Mouse (Mus musculus) monocyte, adult 5-6 weeks (primary cell): ENCODE data around the gene Arhgef9. TPM values are rescaled to one million over a fixed set of nuclear protein-coding genes. Genes with fewer than 3 reads are reported as not detected.

Experiments
- ATAC-seq: fragments of 153-309, 156-312 bp; replicated peaks from 2 replicates; pipeline ENCODE4 v1.8.0; 2017; ENCODE audit warnings: mild to moderate bottlenecking; ENCODE audit not compliant: low TSS enrichment, insufficient number of reproducible peaks, severe bottlenecking, poor library complexity, low FRiP score
- total RNA-seq: library from RNA; stranded (forward); fragments of 200-1000, 200-491, 200-594 nt; gene quantifications from 3 replicates; pipeline ENCODE4 v1.2.3, GENCODE M21; 2017

Arhgef9 gene
- total RNA-seq = 0.53 to 2.9 TPM in 2 of 3 replicates, not detected in the other

- no peak for ATAC-seq
These were observed at the start of gene Arhgef9 for GRCm38 (mm10) chrX:95196104-95196919. TSS of gene Arhgef9 (minus strand) at chrX:95196856.

- no peak for ATAC-seq
These were observed 42.2 kb upstream of the Arhgef9 start for GRCm38 (mm10) chrX:95238896-95239295.

DNA sequence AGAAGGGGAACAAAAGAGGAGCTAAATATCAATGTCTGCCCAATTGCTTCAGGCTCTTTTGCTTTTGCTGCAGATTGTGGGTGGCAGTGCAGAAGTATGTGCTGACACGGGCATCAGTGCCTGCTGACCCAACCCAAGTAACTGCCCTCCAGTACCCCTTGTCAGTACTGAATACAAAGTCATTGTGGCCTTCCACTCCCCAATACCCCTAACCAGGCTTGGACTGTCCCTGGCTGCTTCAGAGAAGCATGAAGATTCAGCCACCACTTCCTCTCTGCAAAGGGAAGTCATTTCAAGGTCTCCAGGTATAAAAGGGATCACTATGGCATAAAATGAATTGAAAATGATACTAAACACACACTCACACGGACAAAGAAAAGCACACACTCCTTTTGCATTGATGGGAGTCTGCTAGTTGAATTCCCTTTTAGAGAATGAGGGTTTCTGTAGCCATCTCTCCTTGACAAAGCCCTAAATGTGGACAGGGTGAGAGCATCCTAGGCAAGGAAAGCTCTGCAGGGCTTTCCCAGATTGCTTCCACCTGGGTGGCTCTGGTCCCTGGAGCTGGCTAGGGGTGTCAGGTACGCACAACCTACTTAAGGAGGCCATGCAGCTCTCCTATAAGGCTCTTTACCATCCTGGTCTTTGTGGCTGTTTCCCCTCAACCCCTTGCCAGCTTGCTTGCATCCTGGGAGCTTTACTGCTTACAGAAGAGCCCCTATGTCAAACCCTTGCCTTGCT is 1.1 kb downstream of the Arhgef9 start:
- ATAC-seq = no peak

DNA sequence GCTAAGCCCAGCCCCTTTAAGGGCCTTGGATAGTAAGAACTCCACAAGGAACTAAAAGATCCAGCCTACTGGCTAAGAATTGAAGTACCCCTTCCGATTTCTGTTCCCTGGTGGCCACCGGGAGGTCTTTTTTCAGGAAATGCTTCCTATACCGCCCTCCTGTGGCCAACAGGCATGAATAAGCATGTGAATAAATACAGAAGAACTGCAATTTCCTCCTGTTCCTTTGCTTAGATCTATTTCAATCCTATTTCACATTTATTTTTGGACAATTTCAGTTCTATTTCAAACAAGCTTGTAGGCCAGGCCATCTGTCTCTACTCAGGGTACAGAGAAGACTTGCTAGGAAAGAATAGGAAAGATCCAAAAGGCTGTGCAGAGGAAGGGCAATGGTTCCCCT is 20.7 kb downstream of the Arhgef9 start:
- ATAC-seq = no peak

DNA sequence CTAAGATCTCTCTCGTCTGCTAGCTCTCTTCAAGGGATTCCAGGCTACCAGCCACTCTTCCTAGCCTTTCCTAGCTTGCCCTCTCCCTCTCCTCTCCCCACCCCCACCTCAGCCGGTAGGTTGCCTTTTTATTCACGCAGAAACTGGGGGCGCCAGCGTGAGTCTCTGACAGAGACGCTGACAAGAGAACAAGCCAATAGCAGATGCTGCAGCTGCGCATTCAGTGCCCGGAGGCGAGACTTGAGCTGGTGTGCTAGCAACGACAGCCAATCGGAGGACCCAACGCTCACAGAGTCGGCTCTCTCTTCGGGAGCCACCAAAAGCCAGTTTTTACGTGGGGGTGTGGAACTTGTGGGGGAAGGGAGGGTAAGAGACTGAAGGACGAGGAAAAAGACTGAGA is 30.3 kb downstream of the Arhgef9 start:
- ATAC-seq = peak; percentile 71; the same call in 1 of the 2 replicates

DNA sequence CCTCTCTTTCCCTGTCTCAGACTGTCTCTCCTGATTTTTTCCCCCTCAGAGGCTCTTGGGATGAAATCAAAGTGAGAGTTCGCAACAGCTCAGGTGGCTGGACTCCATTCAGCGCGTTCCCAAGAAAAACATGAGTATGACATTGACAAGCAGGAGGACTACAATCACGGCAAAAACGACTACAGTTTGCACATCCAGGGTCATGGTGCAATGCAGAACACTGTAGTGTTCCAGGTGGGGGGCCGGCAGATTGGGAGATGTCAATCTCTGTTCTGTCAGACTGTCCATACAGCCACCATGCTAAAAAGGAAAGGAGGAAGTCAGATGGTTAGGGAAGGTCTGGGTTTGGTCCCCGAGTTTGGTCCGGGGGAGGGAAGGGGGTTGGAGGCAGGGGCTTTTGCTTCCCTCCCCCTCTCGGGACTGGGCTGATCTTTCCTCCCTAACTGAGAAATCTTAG is 31.0 kb downstream of the Arhgef9 start:
- no peak for ATAC-seq

GRCm38 (mm10) chrX:95164140-95164539 is 32.5 kb downstream of the Arhgef9 start:
- no peak for ATAC-seq

DNA sequence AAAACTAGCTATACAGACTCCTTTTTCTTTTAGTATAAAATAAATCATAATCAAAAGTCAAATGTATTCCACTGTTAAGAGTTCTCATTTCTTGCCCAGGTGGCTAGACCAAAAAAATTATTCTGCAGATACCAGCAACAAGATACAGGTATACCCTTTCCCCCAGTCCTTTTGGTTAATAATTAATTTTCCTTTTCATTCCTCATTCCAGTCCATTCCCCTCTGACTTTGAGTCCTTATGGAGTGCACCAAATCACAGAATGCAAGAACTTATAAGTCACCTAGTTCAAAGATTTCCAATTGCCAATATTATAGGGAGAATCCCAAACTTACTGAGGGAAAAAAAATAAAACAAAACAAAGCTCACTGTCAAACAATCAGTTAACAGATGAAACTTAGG is 33.2 kb downstream of the Arhgef9 start:
- no peak for ATAC-seq

GRCm38 (mm10) chrX:95156833-95157386 is 39.7 kb downstream of the Arhgef9 start:
- ATAC-seq = no peak

GRCm38 (mm10) chrX:95138636-95139035 is 58.0 kb downstream of the Arhgef9 start:
- ATAC-seq = no peak

DNA sequence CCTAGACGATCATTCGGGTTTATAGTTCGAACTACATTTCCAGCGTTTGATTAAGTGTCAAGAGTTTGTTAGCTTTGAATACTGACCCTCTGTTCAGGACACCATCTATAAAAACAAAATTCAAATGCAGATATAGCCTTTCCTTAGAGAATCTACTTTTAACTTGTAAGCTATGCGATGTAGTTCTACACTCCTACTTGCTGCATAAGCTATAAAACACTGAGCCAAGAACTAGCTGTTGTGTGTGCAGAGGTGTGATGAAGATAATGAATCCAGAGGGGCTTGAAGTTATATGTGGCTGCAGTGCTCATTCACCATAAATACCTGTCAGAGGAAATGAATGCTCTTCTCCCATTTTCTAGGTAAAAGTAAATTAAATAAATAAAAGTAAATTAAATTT is 63.2 kb downstream of the Arhgef9 start:
- ATAC-seq = no peak

GRCm38 (mm10) chrX:95132996-95133395 is 63.7 kb downstream of the Arhgef9 start:
- no peak for ATAC-seq

DNA sequence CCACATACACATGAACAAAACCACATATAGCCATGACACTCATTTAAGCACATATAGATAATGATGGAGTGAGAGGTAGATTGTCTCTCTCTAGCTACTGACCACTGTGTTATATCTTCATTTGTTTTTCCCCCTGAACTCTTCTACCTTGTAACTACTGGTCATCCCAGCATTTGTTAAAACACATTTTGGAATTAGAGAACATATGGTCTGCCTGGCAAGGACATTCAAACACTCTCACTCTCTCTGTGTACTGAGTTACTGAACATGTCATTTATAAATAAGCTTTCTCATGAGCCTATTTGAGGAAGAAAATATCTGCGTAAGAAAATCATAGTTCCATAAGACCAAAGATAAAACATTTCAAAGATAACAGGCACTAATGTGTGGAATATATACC is 64.9 kb downstream of the Arhgef9 start:
- no peak for ATAC-seq

DNA sequence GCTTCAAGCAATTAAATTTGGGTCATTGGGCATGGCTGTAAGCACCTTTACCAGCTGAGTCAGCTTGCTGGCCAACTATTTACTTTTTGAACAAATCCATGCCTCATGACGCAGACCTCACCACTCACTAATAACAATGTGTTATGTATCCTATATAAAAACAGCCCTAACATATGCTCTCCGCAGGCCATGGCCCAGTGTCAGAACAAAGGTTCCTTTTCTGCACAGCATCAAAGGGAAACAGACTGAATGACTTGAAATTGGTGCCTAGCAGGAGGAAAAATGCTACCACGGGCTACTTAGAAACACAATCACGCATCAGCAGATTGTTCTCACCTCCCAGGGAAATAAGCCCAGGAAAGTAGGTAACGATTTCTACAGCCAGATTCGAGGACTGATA is 73.2 kb downstream of the Arhgef9 start:
- ATAC-seq = no peak

- ATAC-seq = no peak
These were observed 92.3 kb downstream of the Arhgef9 start for GRCm38 (mm10) chrX:95104361-95104760.

GRCm38 (mm10) chrX:95087674-95088073 is 109.0 kb downstream of the Arhgef9 start:
- no peak for ATAC-seq

- no peak for ATAC-seq
These were observed 119.5 kb downstream of the Arhgef9 start for GRCm38 (mm10) chrX:95077013-95077699.

GRCm38 (mm10) chrX:95027907-95028306 is 168.7 kb downstream of the Arhgef9 start:
- ATAC-seq = no peak

DNA sequence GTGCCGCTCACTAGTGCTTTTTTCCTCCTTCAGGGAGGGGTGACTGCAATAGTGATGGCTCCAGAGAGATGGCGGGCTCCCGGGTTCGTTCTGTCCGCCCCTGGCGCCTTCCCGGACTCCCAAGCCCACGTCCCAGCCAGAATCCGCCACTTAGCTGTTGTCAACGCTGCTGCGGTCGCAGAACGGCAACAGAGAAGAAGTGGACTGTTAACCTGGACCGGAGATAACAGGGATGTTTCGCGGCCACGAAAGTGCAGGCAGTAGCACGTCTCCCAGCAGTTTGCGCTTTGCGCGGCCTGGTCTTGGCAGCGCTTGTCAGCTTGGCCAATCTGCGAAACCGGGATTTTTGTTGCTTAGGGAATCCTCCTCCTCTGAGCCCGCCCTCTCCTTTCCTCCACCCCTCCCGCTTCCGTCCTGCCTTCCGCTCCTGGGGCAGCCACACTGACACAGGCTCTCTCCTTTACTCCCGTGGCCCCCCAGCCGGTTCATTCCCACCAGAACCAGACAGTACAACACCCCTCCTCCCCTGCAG is 170.2 kb downstream of the Arhgef9 start, which contains the start of gene Spin4:
Gene Spin4 (minus strand): TSS at position 322 of the 532 bp plus-strand sequence.
- ATAC-seq = no peak
